Mouse (Mus musculus) E14TG2a.4 (cell line): ENCODE data around the gene Hgfac.

Experiments used
- H3K27me3 ChIP-seq: 2 replicates; pipeline ENCODE4 v1.6.1; 2014; ENCODE audit warnings: low read length, control low read depth; ENCODE audit not compliant: insufficient read depth
- H3K36me3 ChIP-seq: 2 replicates; pipeline ENCODE4 v1.6.1; 2014; ENCODE audit warnings: low read length, control low read depth; ENCODE audit not compliant: insufficient read depth
- H3K4me1 ChIP-seq: replicated peaks from 2 replicates; pipeline ENCODE4 v1.6.1; 2014; ENCODE audit warnings: low read depth, low read length, control low read depth
- H3K4me3 ChIP-seq: replicated peaks from 2 replicates; pipeline ENCODE4 v1.5.1; 2014; ENCODE audit warnings: mild to moderate bottlenecking, low read length
- H3K9me3 ChIP-seq: 2 replicates; pipeline ENCODE4 v1.6.1; 2014; ENCODE audit warnings: low read length, control low read depth
- CTCF ChIP-seq: conservative IDR thresholded peaks from 2 replicates; pipeline ENCODE4 v1.5.1; 2014; ENCODE audit warnings: low read length
- NANOG ChIP-seq: IDR thresholded peaks from 2 replicates; pipeline ENCODE4 v1.6.1; 2014; ENCODE audit warnings: borderline replicate concordance, low read length, mixed read lengths
- POU5F1 ChIP-seq: IDR thresholded peaks from 2 replicates; pipeline ENCODE4 v1.6.1; 2014; ENCODE audit warnings: low read length, borderline replicate concordance

Hgfac gene

GRCm38 (mm10) chr5:35009163-35009562 lies 32.1 kb upstream of the Hgfac start:
- H3K36me3 ChIP-seq: no peaks in the 10 kb centered on the region
- peaks cover 16% of the 10 kb centered on the region for H3K4me1 ChIP-seq
- H3K9me3 ChIP-seq: no peaks in the 10 kb centered on the region
- peaks cover 5% of the 10 kb centered on the region; the same call in 1 of the 2 replicates for H3K27me3 ChIP-seq
- H3K4me3 ChIP-seq: no peak overlapping the region
- TF ChIP-seq CTCF: no peak
- no peak for TF ChIP-seq POU5F1
- no peak for TF ChIP-seq NANOG

GRCm38 (mm10) chr5:35010656-35011055 lies 30.7 kb upstream of the Hgfac start:
- Histone ChIP-seq H3K4me3 (no peak overlapping the region), H3K36me3 (no peaks in the 10 kb centered on the region), H3K4me1 (peaks cover 13% of the 10 kb centered on the region), H3K27me3 (no peaks in the 10 kb centered on the region), H3K9me3 (no peaks in the 10 kb centered on the region)
- TF ChIP-seq CTCF: no peak
- no peak for TF ChIP-seq POU5F1
- no peak for TF ChIP-seq NANOG

- peaks cover 13% of the 10 kb centered on the region for H3K4me1 ChIP-seq
- no peaks in the 10 kb centered on the region for H3K36me3 ChIP-seq
- TF ChIP-seq POU5F1: no peak
- no peak for TF ChIP-seq CTCF
- no peak for TF ChIP-seq NANOG
These were observed 30.0 kb upstream of the Hgfac start for GRCm38 (mm10) chr5:35011156-35011923.

GRCm38 (mm10) chr5:35014036-35014435 lies 27.3 kb upstream of the Hgfac start:
- H3K36me3 ChIP-seq: 0 out of 2 replicates have a peak, but pooled peaks cover 2% of the 10 kb centered on the region

More at GRCm38 (mm10) chr5:35011156-35011923, 30.0 kb upstream of the Hgfac start:
- H3K4me3 ChIP-seq: no peak overlapping the region
- no peaks in the 10 kb centered on the region for H3K27me3 ChIP-seq
- H3K9me3 ChIP-seq: no peaks in the 10 kb centered on the region

GRCm38 (mm10) chr5:35019673-35020300 lies 21.5 kb upstream of the Hgfac start:
- Histone ChIP-seq H3K27me3 (no peaks in the 10 kb centered on the region), H3K4me3 (no peak overlapping the region), H3K9me3 (no peaks in the 10 kb centered on the region), H3K36me3 (peaks cover 29% of the 10 kb centered on the region), H3K4me1 (peaks cover 10% of the 10 kb centered on the region)
- TF ChIP-seq NANOG (no peak), POU5F1 (no peak), CTCF (no peak)

More at GRCm38 (mm10) chr5:35014036-35014435, 27.3 kb upstream of the Hgfac start:
- Histone ChIP-seq H3K4me1 (peaks cover 13% of the 10 kb centered on the region), H3K27me3 (no peaks in the 10 kb centered on the region), H3K4me3 (no peak overlapping the region), H3K9me3 (no peaks in the 10 kb centered on the region)
- TF ChIP-seq POU5F1 (no peak), CTCF (no peak), NANOG (no peak)

GRCm38 (mm10) chr5:35020410-35021241 lies 20.7 kb upstream of the Hgfac start:
- Histone ChIP-seq H3K9me3 (no peaks in the 10 kb centered on the region), H3K4me1 (peaks cover 12% of the 10 kb centered on the region), H3K36me3 (peaks cover 31% of the 10 kb centered on the region), H3K27me3 (no peaks in the 10 kb centered on the region), H3K4me3 (no peak overlapping the region)
- TF ChIP-seq POU5F1: no peak
- TF ChIP-seq NANOG: no peak

- TF ChIP-seq CTCF (peak; percentile 32), POU5F1 (no peak), NANOG (no peak)
These were observed 16.3 kb upstream of the Hgfac start for GRCm38 (mm10) chr5:35024975-35025374.

GRCm38 (mm10) chr5:35029303-35029702 lies 12.0 kb upstream of the Hgfac start:
- no peaks in the 10 kb centered on the region for H3K9me3 ChIP-seq
- no peak overlapping the region for H3K4me3 ChIP-seq
- peaks cover 59% of the 10 kb centered on the region for H3K36me3 ChIP-seq
- peaks cover 22% of the 10 kb centered on the region for H3K4me1 ChIP-seq
- no peak for TF ChIP-seq CTCF
- TF ChIP-seq NANOG: no peak
- no peak for TF ChIP-seq POU5F1
- H3K27me3 ChIP-seq: no peaks in the 10 kb centered on the region

More at GRCm38 (mm10) chr5:35024975-35025374, 16.3 kb upstream of the Hgfac start:
- H3K36me3 ChIP-seq: peaks cover 64% of the 10 kb centered on the region
- H3K9me3 ChIP-seq: no peaks in the 10 kb centered on the region
- peaks cover 12% of the 10 kb centered on the region for H3K4me1 ChIP-seq
- no peaks in the 10 kb centered on the region for H3K27me3 ChIP-seq
- no peak overlapping the region for H3K4me3 ChIP-seq
